Mouse (Mus musculus) bone marrow, adult 2 months (tissue): Measurements from ENCODE around the gene Tmem222. TPM values are rescaled to one million over a fixed set of nuclear protein-coding genes. Genes with fewer than 3 reads are reported as not detected.

ENCODE experiments used
- H3K27ac ChIP-seq: fragments of 200-500 bp; 2 replicates; pipeline ENCODE4 v1.5.1; 2012; ENCODE audit warnings: low read depth, mild to moderate bottlenecking, control low read depth, inconsistent platforms, low read length; ENCODE audit not compliant: control insufficient read depth, poor library complexity, insufficient read depth
- H3K4me1 ChIP-seq: fragments of 200-500 bp; 2 replicates; pipeline ENCODE4 v1.6.1; 2011; ENCODE audit warnings: low read length; ENCODE audit not compliant: control insufficient read depth, insufficient read depth
- H3K4me3 ChIP-seq: fragments of 200-500 bp; replicated peaks from 2 replicates; pipeline ENCODE3; 2011; ENCODE audit warnings: mild to moderate bottlenecking, low read depth, low read length, control low read depth; ENCODE audit not compliant: control insufficient read depth
- CTCF ChIP-seq: fragments of 200-500 bp; IDR thresholded peaks from 2 replicates; pipeline ENCODE4 v1.5.1; 2011; ENCODE audit warnings: low read length, control low read depth; ENCODE audit not compliant: control insufficient read depth, insufficient read depth
- POLR2A ChIP-seq: fragments of 200-500 bp; IDR thresholded peaks from 2 replicates; pipeline ENCODE4 v1.6.1; 2011; ENCODE audit warnings: low read depth, mild to moderate bottlenecking, control low read depth, low read length, borderline replicate concordance; ENCODE audit not compliant: control insufficient read depth
- WGBS: fragments of 180-500 bp; shearing (Covaris S2); methylation state at CpG from one replicate; pipeline ENCODE4 v1.1.7; 2018; 5-methylcytosine and 5-hydroxymethylcytosine counted together
- polyA plus RNA-seq: library from polyadenylated mRNA; stranded (reverse); fragments of >200 nt; gene quantifications from 2 replicates; pipeline ENCODE4 v1.2.4, GENCODE M21; 2011; ENCODE audit warnings: low replicate concordance; ENCODE audit not compliant: missing spikeins, insufficient read depth, insufficient read length

Tmem222 gene
- polyA plus RNA-seq, 1 experiment: 38.4 TPM

DNA sequence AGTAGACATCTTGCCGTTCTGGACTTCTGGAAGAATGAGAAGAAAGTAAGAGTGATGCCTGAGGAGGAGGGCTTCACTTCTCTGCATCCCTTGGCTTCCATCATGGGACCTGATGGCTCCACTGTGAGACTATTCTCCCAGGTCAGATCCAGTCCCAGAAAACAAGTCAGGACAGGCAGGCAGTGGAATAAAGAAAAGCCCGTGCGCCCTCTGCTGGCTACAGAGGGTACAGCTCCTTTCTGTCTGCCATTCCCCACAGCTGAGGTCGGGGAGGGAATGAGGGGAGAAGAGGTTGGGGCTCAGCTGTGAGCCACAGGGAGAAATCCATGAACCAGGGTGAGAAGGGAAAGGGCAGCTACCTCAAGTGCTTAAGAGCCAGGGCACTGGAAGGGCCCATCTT is 24.2 kb upstream of the Tmem222 start:
- Histone ChIP-seq H3K4me3 (no peak overlapping the region), H3K27ac (no peak overlapping the region), H3K4me1 (no peaks in the 10 kb centered on the region)
- peak; percentile 82 for TF ChIP-seq CTCF
- TF ChIP-seq POLR2A: no peak
- WGBS: 30% methylated on average over 4 of the region's 4 CpGs

DNA sequence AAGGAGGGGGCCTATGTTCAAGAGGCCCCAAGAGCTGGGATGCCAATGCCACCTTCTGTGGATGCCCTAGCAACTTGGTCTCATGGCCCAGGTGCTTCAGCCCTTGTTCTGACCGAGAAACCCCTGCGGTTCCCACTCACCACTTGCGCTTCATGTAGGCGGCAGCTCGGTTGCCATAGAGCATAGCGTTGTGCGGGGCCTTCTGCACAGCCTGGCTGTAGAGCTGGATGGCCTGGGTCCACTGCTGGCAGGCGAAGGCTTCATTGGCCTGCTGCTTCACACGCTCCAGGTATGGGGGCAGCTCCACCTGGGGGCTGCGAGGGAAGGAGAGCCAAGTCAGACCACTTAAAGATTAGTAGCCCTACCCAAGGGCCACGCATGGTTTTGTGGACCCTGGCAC is 22.8 kb upstream of the Tmem222 start:
- Histone ChIP-seq H3K4me3 (no peak overlapping the region), H3K4me1 (no peaks in the 10 kb centered on the region), H3K27ac (no peak overlapping the region)
- 91% methylated on average over 11 of the region's 11 CpGs for WGBS
- TF ChIP-seq CTCF (no peak), POLR2A (no peak)

DNA sequence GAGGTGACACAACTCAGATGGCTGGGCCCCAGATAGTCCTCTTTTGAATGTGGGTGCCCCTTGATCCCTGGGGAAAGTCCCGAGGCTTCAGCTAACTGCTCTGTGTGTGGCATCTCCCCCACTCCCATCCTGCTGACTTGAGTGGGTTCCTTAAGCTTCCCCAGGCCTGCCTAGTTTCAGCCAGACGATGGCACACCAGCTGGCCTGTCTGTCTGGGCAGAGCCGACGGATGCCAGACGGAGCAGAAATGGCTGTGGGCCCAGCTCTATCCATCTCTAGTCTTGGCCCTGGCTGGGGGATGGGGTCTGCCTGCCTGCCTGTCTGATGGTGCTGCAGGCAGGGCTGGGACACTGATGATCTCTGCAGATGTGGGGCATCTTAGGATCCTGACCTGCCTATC is 22.1 kb upstream of the Tmem222 start:
- 85% methylated on average over 5 of the region's 5 CpGs for WGBS
- TF ChIP-seq POLR2A: no peak
- TF ChIP-seq CTCF: no peak
- H3K4me3 ChIP-seq: no peak overlapping the region
- no peaks in the 10 kb centered on the region for H3K4me1 ChIP-seq
- H3K27ac ChIP-seq: no peak overlapping the region

DNA sequence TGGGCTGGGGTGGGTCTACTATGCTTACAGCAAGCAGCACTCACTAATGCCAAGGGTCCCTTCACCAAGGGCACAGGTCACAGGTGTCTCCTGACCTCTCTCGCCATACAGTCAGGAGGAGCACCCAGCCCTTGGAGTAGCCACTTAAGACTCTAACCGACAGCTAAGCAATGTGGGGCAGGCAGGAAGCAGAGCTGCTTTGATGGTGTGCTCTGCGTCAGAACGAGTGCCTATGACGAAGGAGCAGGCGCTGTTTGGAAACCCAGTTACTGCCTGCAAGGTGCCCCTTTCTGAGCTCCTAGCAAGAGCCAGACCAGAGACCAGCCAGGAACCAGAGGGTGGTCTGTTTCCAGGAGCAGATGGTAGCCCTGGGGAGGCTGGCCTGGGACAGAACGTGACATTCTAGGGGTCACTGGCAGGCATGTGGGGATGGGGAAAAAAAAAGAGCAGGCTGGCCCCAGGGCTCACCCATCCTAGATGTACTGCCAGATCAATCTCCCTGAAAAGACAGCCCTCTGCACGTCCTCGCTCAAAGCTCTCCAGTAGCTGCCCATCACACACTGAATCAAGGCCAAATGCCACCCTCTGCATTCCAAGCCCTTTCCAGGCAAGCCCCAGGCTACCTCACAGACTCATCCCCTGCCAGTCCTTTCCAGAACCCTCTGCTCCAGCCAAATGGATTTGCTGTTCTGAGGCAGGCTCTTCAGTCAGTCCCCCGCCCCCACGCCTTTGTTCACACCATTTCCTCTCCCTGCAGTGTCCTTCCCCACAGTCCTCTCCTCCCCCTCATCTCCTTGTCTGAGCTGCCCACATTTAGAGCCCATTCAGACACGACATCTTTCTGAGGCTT is 21.1 kb upstream of the Tmem222 start:
- WGBS: 76% methylated on average over 12 of the region's 12 CpGs
- TF ChIP-seq POLR2A: no peak
- TF ChIP-seq CTCF: no peak
- H3K4me1 ChIP-seq: no peaks in the 10 kb centered on the region
- no peak overlapping the region for H3K27ac ChIP-seq
- H3K4me3 ChIP-seq: no peak overlapping the region

DNA sequence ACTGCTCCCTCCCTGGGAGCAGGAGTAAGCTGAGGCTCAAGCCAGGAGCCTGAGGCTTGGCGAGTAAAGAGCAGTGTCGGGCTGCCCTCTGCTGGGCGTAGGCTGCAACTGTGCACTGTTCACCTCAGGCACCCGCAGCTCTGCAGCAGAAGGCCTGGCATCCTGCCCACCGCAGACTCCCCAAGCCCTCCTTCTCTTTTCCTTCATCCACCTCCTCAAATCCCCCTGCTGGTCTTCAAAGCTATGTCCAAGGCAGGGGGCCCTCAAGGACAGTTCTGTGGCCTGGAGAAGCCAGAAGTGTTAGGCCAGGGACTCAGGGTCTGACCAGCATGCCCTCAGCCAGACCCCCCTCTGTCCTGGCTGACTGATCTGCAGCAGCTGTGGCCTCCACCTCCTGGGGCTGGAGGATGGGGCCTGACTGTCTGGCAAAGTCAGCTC is 20.2 kb upstream of the Tmem222 start:
- no peak overlapping the region for H3K27ac ChIP-seq
- WGBS: under 1% methylated on average over 5 of the region's 5 CpGs

DNA sequence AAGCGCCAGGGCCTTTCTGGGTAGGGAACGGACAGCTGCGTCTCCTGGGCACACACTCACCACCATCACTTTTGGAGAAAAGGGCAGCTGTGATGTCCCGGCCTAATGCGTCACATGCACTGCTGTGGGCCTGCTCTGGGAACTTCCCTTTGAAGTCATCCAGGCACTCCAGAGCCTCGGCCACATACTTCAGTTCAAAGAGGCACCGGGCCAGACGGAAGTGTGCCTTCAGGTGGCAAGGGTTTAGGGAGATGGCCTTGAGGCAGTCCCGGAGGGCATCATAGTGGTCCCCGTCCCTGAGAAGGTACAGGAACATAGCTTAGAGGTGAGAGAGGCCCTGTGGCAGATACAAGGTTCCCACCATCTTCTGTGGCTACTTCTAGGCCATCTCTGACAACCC is 19.8 kb upstream of the Tmem222 start:
- Histone ChIP-seq H3K4me1 (no peaks in the 10 kb centered on the region), H3K4me3 (no peak overlapping the region), H3K27ac (no peak overlapping the region)
- TF ChIP-seq POLR2A: no peak
- no peak for TF ChIP-seq CTCF
- 76% methylated on average over 10 of the region's 10 CpGs for WGBS

More for the DNA sequence above, 20.2 kb upstream of the Tmem222 start:
- TF ChIP-seq CTCF (peak; percentile 97), POLR2A (no peak)
- H3K4me1 ChIP-seq: no peaks in the 10 kb centered on the region
- H3K4me3 ChIP-seq: no peak overlapping the region

DNA sequence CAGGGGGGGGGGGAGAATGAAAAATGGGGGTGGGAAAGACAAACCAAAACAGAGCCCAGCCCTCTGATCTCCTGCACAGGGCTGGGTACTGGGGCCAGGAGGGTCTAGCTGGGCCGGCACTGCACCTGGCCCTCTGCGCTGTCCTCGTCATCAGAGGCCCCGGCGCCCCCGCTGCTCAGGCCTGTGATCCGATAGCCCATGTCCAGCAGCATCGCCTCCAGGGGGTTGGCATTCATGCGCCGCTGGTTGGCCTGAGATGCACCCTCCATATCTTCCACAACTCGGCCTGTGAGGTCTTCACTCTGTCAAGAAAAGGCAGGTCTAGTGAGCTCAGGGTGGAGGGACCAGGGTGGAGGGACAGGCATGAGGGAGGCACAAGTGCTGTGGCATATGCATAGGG is 16.5 kb upstream of the Tmem222 start:
- WGBS: 93% methylated on average over 11 of the region's 11 CpGs
- H3K4me3 ChIP-seq: no peak overlapping the region
- no peaks in the 10 kb centered on the region for H3K4me1 ChIP-seq
- H3K27ac ChIP-seq: no peak overlapping the region
- TF ChIP-seq POLR2A (no peak), CTCF (no peak)

DNA sequence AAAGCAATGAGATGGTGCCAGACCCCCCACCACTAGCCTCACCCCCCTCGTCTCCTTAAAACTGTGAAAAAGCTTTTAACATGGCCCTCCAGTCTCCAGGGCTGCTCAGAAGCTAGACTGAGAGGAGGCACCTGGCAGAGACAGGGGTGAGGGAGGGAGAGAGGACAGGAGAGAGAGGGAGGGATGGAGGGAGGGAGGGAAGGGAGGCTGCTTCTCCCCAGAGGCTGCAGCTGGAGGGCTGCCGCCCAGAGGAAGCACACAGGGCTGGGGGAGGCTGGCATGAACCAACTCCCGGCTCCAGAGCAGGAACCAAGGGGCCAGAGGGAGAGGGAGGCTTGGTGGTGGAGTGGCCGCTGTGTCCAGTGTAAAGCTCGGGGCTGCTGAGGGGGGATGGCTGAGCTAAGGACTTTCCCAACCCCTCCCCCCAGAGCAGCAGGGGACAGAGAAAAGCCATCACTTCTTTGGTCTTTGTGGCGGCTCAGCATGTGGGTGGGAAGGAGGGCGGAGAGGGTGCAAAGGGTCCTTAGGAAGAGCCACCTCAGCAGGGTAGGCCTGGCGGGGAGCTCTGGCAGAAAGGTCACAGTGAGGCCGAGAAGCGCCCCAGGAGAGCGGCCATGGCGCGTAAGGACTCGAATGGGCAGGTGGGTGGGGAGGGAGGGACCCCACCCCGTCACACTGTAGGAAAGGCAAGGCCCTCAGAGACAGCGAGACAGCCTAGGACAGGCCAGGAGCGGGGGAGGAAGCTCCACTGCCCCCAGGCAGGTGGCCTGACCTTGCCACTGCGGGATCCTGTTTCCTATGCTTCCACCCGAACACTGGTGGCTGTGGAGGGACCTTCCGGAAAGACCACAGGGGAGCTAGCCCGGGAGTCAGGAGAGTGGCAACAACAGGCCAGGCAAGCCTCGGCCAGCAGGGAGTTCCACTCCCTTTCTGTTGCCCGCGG is 15.6 kb upstream of the Tmem222 start:
- 74% methylated on average over 24 of the region's 24 CpGs for WGBS
- TF ChIP-seq POLR2A (no peak), CTCF (no peak)
- Histone ChIP-seq H3K4me1 (no peaks in the 10 kb centered on the region), H3K4me3 (no peak overlapping the region), H3K27ac (no peak overlapping the region)
